Mouse (Mus musculus) forelimb bud, embryonic 11.5 days (tissue): ENCODE results near the gene Hfe2.

ENCODE experiments used
- DNase-seq: peaks from one replicate; pipeline ENCODE4 v3.0.0-alpha.2; 2012; ENCODE audit warnings: low read depth, low spot score

The Hfe2 gene

DNA sequence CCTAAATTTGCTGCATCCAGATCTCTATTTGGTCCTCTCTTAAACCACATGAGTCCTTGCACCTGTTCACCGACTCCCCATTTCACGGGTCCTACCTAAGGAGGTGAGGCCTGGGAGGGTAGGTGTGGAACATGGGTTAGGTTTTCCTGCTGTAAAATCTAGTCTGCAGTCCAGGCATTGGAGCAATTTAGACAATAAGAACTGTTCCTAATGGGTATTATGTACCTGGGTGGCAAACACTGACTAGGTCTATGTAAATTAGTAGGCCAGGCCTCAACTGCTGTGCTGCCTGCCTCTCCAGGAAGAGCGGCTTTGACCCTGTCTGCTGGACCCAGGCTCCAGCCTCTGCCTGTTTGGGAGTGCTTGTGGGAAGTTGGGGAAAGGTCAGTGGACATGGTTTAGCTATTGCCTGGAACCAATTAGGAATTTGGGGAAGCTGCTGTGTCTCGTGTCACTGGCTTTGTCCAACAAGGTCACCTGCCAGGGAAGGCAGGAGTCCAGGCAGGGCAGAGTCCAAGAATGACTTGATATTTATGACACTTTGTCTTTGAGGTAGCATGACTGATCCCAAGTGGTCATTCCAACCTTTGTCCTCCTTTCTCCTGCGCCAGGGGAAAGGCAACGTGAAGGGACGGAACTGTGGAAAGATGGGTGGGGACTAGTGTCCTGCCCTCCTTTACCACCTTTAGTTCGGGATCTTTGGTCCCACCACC, 50.5 kb downstream of the Hfe2 start:
- DNase-seq = no peak

DNA sequence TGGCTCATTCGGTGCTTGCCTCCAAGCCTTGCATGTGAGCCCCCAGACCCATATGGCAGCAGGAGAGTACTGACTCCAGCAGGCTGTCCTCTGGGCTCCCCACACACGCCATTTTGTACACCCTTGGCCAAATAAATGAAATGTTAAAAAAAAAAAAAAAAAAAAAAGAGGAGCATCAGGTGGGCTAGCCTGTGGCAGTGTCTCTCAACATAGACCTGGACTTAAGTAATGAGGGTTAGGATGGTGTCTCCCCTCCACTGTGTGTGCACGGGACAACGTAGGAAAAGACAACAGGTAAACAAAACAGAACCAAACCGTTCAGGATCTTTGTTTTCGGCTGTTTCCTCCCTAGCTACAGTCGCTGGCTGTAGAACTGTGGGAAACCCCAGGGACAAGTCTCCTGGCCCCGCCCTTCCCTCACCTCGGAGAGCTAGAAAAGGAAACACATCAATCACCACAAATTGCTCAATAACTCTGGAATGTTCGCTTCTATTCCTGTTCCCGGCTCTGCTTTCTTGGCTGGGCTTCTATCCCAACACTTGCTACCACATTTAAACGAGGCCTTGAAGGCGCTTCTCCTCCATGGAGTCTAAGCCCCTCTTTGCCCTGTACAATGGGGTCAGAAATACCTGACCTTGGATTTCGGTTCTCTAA, 51.2 kb downstream of the Hfe2 start:
- DNase-seq = peak; percentile 46

DNA sequence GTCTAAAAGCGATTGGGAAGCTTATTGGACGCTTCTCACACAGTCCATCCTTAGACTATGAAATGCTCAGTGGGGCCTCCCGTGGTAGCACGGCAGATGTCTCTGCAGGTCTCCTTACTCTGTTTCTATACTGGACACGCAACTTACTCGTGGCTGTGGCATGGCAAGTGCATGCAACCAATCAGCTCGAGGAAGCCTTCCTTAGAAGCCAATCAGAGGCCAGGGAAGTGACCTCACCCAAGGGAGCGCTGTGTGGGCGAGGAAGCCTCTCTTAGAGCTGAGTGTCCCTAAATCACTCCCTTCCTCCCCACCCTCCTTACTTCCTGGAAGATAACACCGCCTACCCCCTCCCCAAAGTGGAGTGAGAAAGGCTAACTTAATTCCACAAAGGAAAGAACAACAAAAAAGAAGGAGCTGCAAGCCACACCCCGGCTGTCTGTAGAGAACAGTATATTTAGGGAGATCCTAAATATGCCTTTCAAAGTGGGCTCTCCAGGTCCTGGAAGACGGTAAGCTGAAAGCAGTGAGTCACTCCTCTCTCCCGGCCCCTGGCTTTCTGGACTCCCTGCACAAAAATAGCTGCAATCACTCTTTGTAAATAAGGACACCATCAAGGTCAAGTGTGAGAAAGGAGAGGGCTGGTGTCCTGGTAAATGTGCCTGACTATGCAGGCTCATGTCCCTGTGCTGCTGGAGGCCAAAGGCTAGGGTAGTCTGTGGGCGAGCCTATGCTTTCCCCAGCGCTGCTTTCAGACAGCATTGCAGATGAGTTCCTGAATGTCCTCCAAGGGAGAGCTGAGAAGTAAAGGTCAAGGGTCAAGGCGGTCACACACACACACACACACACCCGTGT, 51.9 kb downstream of the Hfe2 start, which contains the start of gene Gm16253:
Gene Gm16253, plus strand, starts transcription at position 295 of the 852 bp plus-strand sequence.
- peak; percentile 80 for DNase-seq

- no peak for DNase-seq
Observed at GRCm38 (mm10) chr3:96577566-96577965, 52.6 kb downstream of the Hfe2 start.
